Mouse (Mus musculus): ENCODE data around the gene Thg1l.

GRCm38 (mm10) chr11:45927456-45927855, 27.8 kb downstream of the Thg1l start:
- no peak for TF ChIP-seq CTCF (IDR thresholded peaks at IDR 0.05; ENCODE audit: extremely low read depth, insufficient read length, insufficient replicate concordance, low read depth, low read length)
- no peak for TF ChIP-seq POLR2A (IDR thresholded peaks at IDR 0.05; ENCODE audit: low read depth, low read length)
